Mouse (Mus musculus) lung, adult 2 months (tissue): ENCODE data around the gene Pcdh15.

Experiments used
- CTCF ChIP-seq: fragments of 200-500 bp; IDR thresholded peaks from 2 replicates; pipeline ENCODE4 v1.5.1; 2011; ENCODE audit warnings: mild to moderate bottlenecking, low read length, control low read depth; ENCODE audit not compliant: insufficient read depth
- POLR2A ChIP-seq: fragments of 200-500 bp; IDR thresholded peaks from 2 replicates; pipeline ENCODE4 v1.6.1; 2011; ENCODE audit warnings: low read depth, mild to moderate bottlenecking, control low read depth, low read length, borderline replicate concordance; ENCODE audit errors: extremely low read depth

GRCm38 (mm10) chr10:74579924-74580323 is 1480.8 kb downstream of the Pcdh15 start:
- no peak for TF ChIP-seq POLR2A
- TF ChIP-seq CTCF: no peak
